Mouse (Mus musculus): ENCODE results near the gene 0610010K14Rik. TPM values are rescaled to one million over a fixed set of nuclear protein-coding genes. Genes with fewer than 3 reads are reported as not detected.

Gene 0610010K14Rik
- polyA plus RNA-seq, 1 experiment from 2014 or later, result 161 TPM

DNA sequence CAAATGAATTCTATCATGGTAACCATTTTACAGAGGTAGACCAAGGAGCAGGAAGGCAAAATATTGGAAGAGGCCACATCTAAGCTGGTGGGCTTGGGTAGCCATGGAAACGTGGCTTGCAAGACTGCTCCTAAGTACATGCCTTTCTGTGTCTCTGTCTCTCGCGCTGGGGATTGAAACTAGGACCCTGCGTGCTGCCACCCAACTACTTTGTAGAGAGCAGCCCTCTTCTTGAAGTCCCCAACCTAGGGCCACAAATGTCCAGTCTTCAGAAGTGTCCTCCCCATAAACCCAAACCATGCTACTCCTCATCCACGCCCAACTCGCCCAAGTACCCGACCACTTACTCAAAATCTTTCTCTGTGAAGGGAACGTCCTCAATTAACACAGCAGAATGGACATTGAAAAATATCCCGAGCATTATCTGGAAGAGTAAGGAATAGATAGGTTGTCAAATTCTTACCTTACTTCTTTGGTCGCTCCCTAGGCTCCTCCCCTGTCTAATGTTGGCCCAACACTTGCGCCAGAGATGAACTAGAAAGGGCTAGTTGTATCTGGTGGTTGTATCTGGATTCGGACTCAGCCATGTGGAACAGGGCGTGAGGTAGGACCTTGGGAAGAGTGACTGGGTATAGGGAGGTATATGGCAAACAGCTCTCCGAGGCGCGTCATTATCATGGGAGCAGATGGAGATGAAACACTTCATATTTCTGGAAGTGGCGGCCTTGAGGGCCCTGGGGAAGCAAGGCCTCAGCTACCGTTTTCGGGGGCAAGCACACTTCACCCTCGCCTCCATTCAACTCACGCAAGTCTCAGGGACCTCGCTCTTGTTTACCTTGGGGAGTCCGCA is 1.1 kb upstream of the 0610010K14Rik start:
- Histone ChIP-seq H3K27ac (peak overlapping the region; percentile 95), H3K36me3 (replicated peaks; ENCODE audit: control insufficient read depth, insufficient read depth) (peaks cover 19% of the 10 kb centered on the region), H3K4me2 (replicated peaks) (peak overlapping the region; percentile 100), H3K9me3 (ENCODE audit: control insufficient read depth, low read length) (no peaks in the 10 kb centered on the region), H3K27me3 (ENCODE audit: control insufficient read depth, insufficient read depth, low read length) (no peaks in the 10 kb centered on the region), H3K9ac (peak overlapping the region; percentile 74), H3K4me3 (replicated peaks; ENCODE audit: low read length) (peak overlapping the region; percentile 60), H3K4me1 (replicated peaks; ENCODE audit: control insufficient read depth, insufficient read depth, low read length) (peaks cover 34% of the 10 kb centered on the region)
- 12% methylated on average over 23 of the region's 23 CpGs for WGBS
- ATAC-seq (ENCODE audit: low FRiP score) (no peak), DNase-seq (ENCODE audit: low spot score) (no peak)

DNA sequence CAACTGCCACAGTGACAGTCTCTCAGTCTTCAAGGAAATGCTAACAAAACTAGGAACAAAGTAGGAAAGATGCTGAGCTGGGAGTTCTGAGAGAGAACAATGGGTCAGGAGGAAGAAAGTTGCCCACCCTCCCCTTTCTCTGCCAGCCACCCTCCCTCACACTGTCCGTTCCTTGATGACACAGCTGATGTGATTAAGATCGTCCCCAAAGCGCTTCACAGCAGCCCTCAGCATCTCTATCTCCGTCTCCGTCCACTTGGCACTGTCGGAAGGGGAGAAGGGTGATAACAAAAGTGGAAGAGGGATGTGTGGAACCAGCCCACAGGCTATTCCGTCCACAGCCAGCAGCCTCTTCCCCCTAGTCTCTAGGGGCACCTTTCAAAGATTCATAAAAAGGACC is 997 bp downstream of the 0610010K14Rik start:
- peak overlapping the region; percentile 74 for H3K9ac ChIP-seq
- ATAC-seq (ENCODE audit: low FRiP score) (no peak), DNase-seq (ENCODE audit: low spot score) (no peak)
- H3K4me3 ChIP-seq (replicated peaks; ENCODE audit: low read length), result peak overlapping the region; percentile 60
- H3K9me3 ChIP-seq (ENCODE audit: control insufficient read depth, low read length), result no peaks in the 10 kb centered on the region
- peak overlapping the region; percentile 100 for H3K4me2 ChIP-seq (replicated peaks)
- no peaks in the 10 kb centered on the region for H3K27me3 ChIP-seq (ENCODE audit: control insufficient read depth, insufficient read depth, low read length)
- H3K36me3 ChIP-seq (replicated peaks; ENCODE audit: control insufficient read depth, insufficient read depth), result peaks cover 19% of the 10 kb centered on the region
- WGBS, result 21% methylated on average over 7 of the region's 7 CpGs
- H3K4me1 ChIP-seq (replicated peaks; ENCODE audit: control insufficient read depth, insufficient read depth, low read length), result peaks cover 40% of the 10 kb centered on the region
- peak overlapping the region; percentile 95 for H3K27ac ChIP-seq

DNA sequence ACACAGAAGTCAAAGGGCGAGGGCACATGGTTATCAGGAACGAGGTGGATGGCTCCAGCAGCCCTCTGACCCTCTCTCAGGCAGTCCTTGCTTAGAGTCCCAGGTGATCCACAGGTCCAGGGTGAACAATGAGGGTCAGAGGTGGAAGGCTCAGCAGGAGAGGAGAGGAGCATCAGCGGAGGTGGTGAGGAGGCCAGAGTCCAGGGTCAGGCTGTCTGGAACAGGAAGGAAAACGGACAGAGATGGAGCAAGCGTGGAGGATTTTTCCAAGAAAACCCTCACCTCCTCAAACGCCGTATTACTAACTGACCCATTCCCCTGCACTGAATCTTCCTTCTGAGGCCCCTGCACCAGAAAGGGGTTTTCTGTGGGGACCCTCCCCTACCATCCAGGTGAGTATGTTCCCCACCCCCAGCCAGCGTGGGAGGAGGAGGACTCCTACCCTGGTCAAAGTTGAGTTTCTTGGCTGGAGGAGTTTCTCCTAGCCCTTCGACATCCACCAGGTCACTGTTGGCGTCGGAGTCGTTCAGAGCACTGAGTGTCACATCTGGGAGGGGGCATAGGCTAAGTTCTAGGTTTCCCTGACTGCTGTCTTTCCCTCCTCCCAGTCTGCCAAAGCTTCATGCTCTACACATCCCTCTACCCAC is 2.3 kb downstream of the 0610010K14Rik start:
- Histone ChIP-seq H3K4me2 (replicated peaks) (no peak overlapping the region), H3K27ac (no peak overlapping the region), H3K4me1 (replicated peaks; ENCODE audit: control insufficient read depth, insufficient read depth, low read length) (peaks cover 34% of the 10 kb centered on the region), H3K9me3 (ENCODE audit: control insufficient read depth, low read length) (no peaks in the 10 kb centered on the region), H3K27me3 (ENCODE audit: control insufficient read depth, insufficient read depth, low read length) (peaks cover 8% of the 10 kb centered on the region; the same call in 1 of the 2 replicates), H3K9ac (no peak overlapping the region), H3K4me3 (replicated peaks; ENCODE audit: low read length) (no peak overlapping the region), H3K36me3 (replicated peaks; ENCODE audit: control insufficient read depth, insufficient read depth) (peaks cover 19% of the 10 kb centered on the region)
- no peak for DNase-seq (ENCODE audit: low spot score)
- 93% methylated on average over 12 of the region's 12 CpGs for WGBS
- ATAC-seq (ENCODE audit: low FRiP score), result no peak

GRCm38 (mm10) chr11:70234497-70234896 is 3.2 kb downstream of the 0610010K14Rik start:
- peaks cover 19% of the 10 kb centered on the region for H3K36me3 ChIP-seq (replicated peaks; ENCODE audit: control insufficient read depth, insufficient read depth)
- no peak overlapping the region for H3K4me2 ChIP-seq (replicated peaks)
- H3K4me3 ChIP-seq (replicated peaks; ENCODE audit: low read length), result no peak overlapping the region
- WGBS, result 89% methylated on average over 8 of the region's 8 CpGs
- ATAC-seq (ENCODE audit: low FRiP score) (no peak), DNase-seq (ENCODE audit: low spot score) (no peak)
- H3K9ac ChIP-seq, result no peak overlapping the region
- H3K4me1 ChIP-seq (replicated peaks; ENCODE audit: control insufficient read depth, insufficient read depth, low read length), result peaks cover 33% of the 10 kb centered on the region
- peaks cover 17% of the 10 kb centered on the region for H3K27me3 ChIP-seq (ENCODE audit: control insufficient read depth, insufficient read depth, low read length)
- no peak overlapping the region for H3K27ac ChIP-seq
- H3K9me3 ChIP-seq (ENCODE audit: control insufficient read depth, low read length), result no peaks in the 10 kb centered on the region

- DNase-seq (ENCODE audit: low spot score) (no peak), ATAC-seq (ENCODE audit: low FRiP score) (no peak)
- Histone ChIP-seq H3K27me3 (ENCODE audit: control insufficient read depth, insufficient read depth, low read length) (peaks cover 22% of the 10 kb centered on the region), H3K27ac (no peak overlapping the region), H3K9me3 (ENCODE audit: control insufficient read depth, low read length) (no peaks in the 10 kb centered on the region), H3K4me2 (replicated peaks) (no peak overlapping the region), H3K4me3 (replicated peaks; ENCODE audit: low read length) (no peak overlapping the region), H3K36me3 (replicated peaks; ENCODE audit: control insufficient read depth, insufficient read depth) (peaks cover 19% of the 10 kb centered on the region), H3K4me1 (replicated peaks; ENCODE audit: control insufficient read depth, insufficient read depth, low read length) (peaks cover 34% of the 10 kb centered on the region), H3K9ac (no peak overlapping the region)
- 64% methylated on average over 5 of the region's 5 CpGs for WGBS
Observed at GRCm38 (mm10) chr11:70234037-70234436, 3.7 kb downstream of the 0610010K14Rik start.

- Histone ChIP-seq H3K36me3 (replicated peaks; ENCODE audit: control insufficient read depth, insufficient read depth) (peaks cover 19% of the 10 kb centered on the region), H3K9ac (peak overlapping the region; percentile 48), H3K4me2 (replicated peaks) (peak overlapping the region; percentile 50), H3K27ac (no peak overlapping the region), H3K4me3 (replicated peaks; ENCODE audit: low read length) (peak overlapping the region; percentile 22; the same call in 1 of the 2 replicates), H3K4me1 (replicated peaks; ENCODE audit: control insufficient read depth, insufficient read depth, low read length) (peaks cover 27% of the 10 kb centered on the region), H3K27me3 (ENCODE audit: control insufficient read depth, insufficient read depth, low read length) (peaks cover 32% of the 10 kb centered on the region), H3K9me3 (ENCODE audit: control insufficient read depth, low read length) (no peaks in the 10 kb centered on the region)
- WGBS, result 36% methylated on average over 8 of the region's 8 CpGs
- ATAC-seq (ENCODE audit: low FRiP score) (no peak), DNase-seq (ENCODE audit: low spot score) (no peak)
Observed at GRCm38 (mm10) chr11:70233016-70233415, 4.7 kb downstream of the 0610010K14Rik start.

GRCm38 (mm10) chr11:70232546-70232945 is 5.2 kb downstream of the 0610010K14Rik start:
- H3K36me3 ChIP-seq (replicated peaks; ENCODE audit: control insufficient read depth, insufficient read depth), result peaks cover 19% of the 10 kb centered on the region
- H3K27ac ChIP-seq, result no peak overlapping the region
- 8% methylated on average over 9 of the region's 10 CpGs for WGBS
- ATAC-seq (ENCODE audit: low FRiP score) (no peak), DNase-seq (ENCODE audit: low spot score) (no peak)
- H3K4me3 ChIP-seq (replicated peaks; ENCODE audit: low read length), result peak overlapping the region; percentile 22; the same call in 1 of the 2 replicates
- H3K9ac ChIP-seq, result peak overlapping the region; percentile 48
- peak overlapping the region; percentile 50 for H3K4me2 ChIP-seq (replicated peaks)
- H3K4me1 ChIP-seq (replicated peaks; ENCODE audit: control insufficient read depth, insufficient read depth, low read length), result peaks cover 26% of the 10 kb centered on the region
- no peaks in the 10 kb centered on the region for H3K9me3 ChIP-seq (ENCODE audit: control insufficient read depth, low read length)
- peaks cover 37% of the 10 kb centered on the region for H3K27me3 ChIP-seq (ENCODE audit: control insufficient read depth, insufficient read depth, low read length)

DNA sequence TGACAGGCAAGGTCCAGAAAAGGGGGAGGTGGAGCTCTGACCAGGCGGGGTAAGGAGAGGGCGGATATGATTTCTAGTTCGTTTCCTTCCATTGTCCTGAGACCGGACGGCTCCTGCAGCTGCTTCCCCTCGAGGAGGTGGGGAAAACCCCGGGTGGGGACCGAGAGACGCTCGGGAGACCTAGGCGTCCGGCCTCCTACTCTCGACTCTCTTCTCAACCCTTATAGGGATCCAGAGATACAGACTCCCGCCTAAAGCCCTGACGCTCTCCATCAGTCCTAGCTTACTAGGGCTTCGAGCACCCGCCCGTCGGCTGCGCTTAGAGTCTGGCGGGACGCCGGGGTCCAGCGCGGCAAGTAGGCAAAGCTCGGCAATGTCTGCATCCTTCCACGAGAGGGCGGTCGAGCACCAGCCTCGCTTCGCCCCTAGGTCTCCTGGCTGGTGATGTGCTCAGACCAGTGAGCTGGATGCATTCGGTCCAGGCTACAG is 7.4 kb downstream of the 0610010K14Rik start:
- H3K27ac ChIP-seq, result no peak overlapping the region
- DNase-seq (ENCODE audit: low spot score) (peak; percentile 84), ATAC-seq (ENCODE audit: low FRiP score) (peak; percentile 34)
- H3K36me3 ChIP-seq (replicated peaks; ENCODE audit: control insufficient read depth, insufficient read depth), result peaks cover 12% of the 10 kb centered on the region
- H3K27me3 ChIP-seq (ENCODE audit: control insufficient read depth, insufficient read depth, low read length), result peaks cover 59% of the 10 kb centered on the region
- peak overlapping the region; percentile 49 for H3K4me2 ChIP-seq (replicated peaks)
- no peaks in the 10 kb centered on the region for H3K9me3 ChIP-seq (ENCODE audit: control insufficient read depth, low read length)
- H3K9ac ChIP-seq, result no peak overlapping the region
- H3K4me1 ChIP-seq (replicated peaks; ENCODE audit: control insufficient read depth, insufficient read depth, low read length), result peaks cover 28% of the 10 kb centered on the region; the same call in 1 of the 2 replicates
- H3K4me3 ChIP-seq (replicated peaks; ENCODE audit: low read length), result 0 out of 2 replicates have a peak overlapping the region, but pooled peaks have one; percentile 4
- WGBS, result 1% methylated on average over 32 of the region's 32 CpGs

Data from hindbrain, embryonic 14.5 days (tissue).